Mouse (Mus musculus) midbrain, postnatal 0 days (tissue): ENCODE results near the gene Gm10382. TPM values are rescaled to one million over a fixed set of nuclear protein-coding genes. Genes with fewer than 3 reads are reported as not detected.

ENCODE experiments used
- ATAC-seq: fragments of 200-750 bp; cut with Nextera tagmentation; 2 replicates; pipeline ENCODE4 v1.8.0; 2017; ENCODE audit warnings: moderate number of reproducible peaks, mild to moderate bottlenecking, moderate TSS enrichment, moderate library complexity; ENCODE audit not compliant: low FRiP score
- DNase-seq: peaks from one replicate; pipeline ENCODE4 v3.0.0-alpha.2; 2015; ENCODE audit warnings: low spot score
- H3K27ac ChIP-seq: fragments of 300-500 bp; sonication (generic); 2 replicates; pipeline ENCODE4 v1.5.1; 2014; ENCODE audit warnings: low read depth, mild to moderate bottlenecking, low read length, mixed read lengths
- H3K27me3 ChIP-seq: fragments of 300-500 bp; sonication (generic); 2 replicates; pipeline ENCODE4 v1.6.1; 2014; ENCODE audit warnings: low read length, control low read depth, mixed read lengths; ENCODE audit not compliant: insufficient read depth
- H3K36me3 ChIP-seq: fragments of 300-500 bp; sonication (generic); 2 replicates; pipeline ENCODE4 v1.6.1; 2014; ENCODE audit warnings: low read length, control low read depth, mixed read lengths; ENCODE audit not compliant: insufficient read depth
- H3K4me1 ChIP-seq: fragments of 300-500 bp; sonication (generic); 2 replicates; pipeline ENCODE4 v1.6.1; 2014; ENCODE audit warnings: mild to moderate bottlenecking, control low read depth, antibody characterized with exemption, low read length, mixed read lengths; ENCODE audit not compliant: insufficient read depth
- H3K4me2 ChIP-seq: fragments of 300-500 bp; sonication (generic); 2 replicates; pipeline ENCODE4 v1.6.1; 2014; ENCODE audit warnings: low read depth, mild to moderate bottlenecking, low read length, mixed read lengths; ENCODE audit not compliant: poor library complexity, severe bottlenecking
- H3K4me3 ChIP-seq: fragments of 300-500 bp; sonication (generic); 2 replicates; pipeline ENCODE4 v1.5.1; 2014; ENCODE audit warnings: low read depth, mild to moderate bottlenecking, low read length, moderate library complexity
- H3K9ac ChIP-seq: fragments of 300-500 bp; sonication (generic); replicated peaks from 2 replicates; pipeline ENCODE4 v1.6.1; 2014; ENCODE audit warnings: mild to moderate bottlenecking, low read length, moderate library complexity, mixed read lengths; ENCODE audit not compliant: poor library complexity, severe bottlenecking
- H3K9me3 ChIP-seq: fragments of 300-500 bp; sonication (generic); 2 replicates; pipeline ENCODE4 v1.6.1; 2016; ENCODE audit warnings: low read length, control low read depth
- CTCF ChIP-seq: IDR thresholded peaks from 2 replicates; pipeline ENCODE4 v1.5.1; 2016; ENCODE audit warnings: antibody characterized with exemption, mild to moderate bottlenecking
- WGBS: fragments of 180-500 bp; shearing (Covaris S2); extraction: QIAGEN DNeasy Blood & Tissue Kit; methylation state at CpG from one replicate; pipeline ENCODE4 v1.1.7; 2014; 5-methylcytosine and 5-hydroxymethylcytosine counted together
- polyA plus RNA-seq: library from polyadenylated mRNA; unstranded; fragments of >200 nt; fragmentation: Nextera tagmentation; extraction: Ambion mirVana; gene quantifications from 2 replicates; pipeline ENCODE4 v1.2.1, GENCODE M21; 2015
- total RNA-seq: library from RNA; depleted of rRNA; stranded (reverse); fragments of >200 nt; gene quantifications from 2 replicates; pipeline ENCODE4 v1.2.3, GENCODE M21; 2014

Gene Gm10382
- total and polyA plus RNA-seq, 2 experiments from 2014 or later = 0.83 TPM; not detected in 1

GRCm38 (mm10) chr5:125402991-125403390 lies 13.9 kb downstream of the Gm10382 start:
- no peak for ATAC-seq
- Histone ChIP-seq H3K4me1 (peaks cover 8% of the 10 kb centered on the region; the same call in 1 of the 2 replicates), H3K36me3 (no peaks in the 10 kb centered on the region), H3K9me3 (no peaks in the 10 kb centered on the region), H3K27ac (0 out of 2 replicates have a peak overlapping the region, but pooled peaks have one; percentile 83), H3K4me3 (no peak overlapping the region), H3K9ac (no peak overlapping the region), H3K4me2 (no peak overlapping the region), H3K27me3 (no peaks in the 10 kb centered on the region)
- WGBS = 66% methylated on average over 6 of the region's 6 CpGs
- TF ChIP-seq CTCF = no peak
- DNase-seq = no peak

- ATAC-seq = no peak
These were observed 14.7 kb downstream of the Gm10382 start for GRCm38 (mm10) chr5:125403481-125404465.

DNA sequence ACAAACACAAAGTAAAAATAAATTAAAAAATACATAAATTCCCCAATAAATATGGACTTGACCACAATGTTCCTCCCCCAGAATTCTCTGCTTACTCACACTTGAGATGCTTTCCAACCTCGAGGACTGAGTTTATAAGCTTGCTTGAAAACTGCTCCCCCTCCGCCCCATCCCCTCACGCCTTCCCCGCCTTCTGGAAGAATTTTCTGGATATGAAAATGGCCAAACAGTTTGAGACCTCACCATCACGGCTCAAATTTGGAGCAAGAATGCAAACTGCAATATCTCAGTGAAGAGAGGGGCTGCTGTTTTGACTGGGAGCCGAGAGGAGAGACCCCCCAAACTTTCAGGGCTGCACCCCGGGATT lies 15.4 kb downstream of the Gm10382 start:
- peak overlapping the region; percentile 72 for H3K9ac ChIP-seq
- H3K36me3 ChIP-seq = no peaks in the 10 kb centered on the region
- H3K27ac ChIP-seq = peak overlapping the region; percentile 98
- TF ChIP-seq CTCF = no peak
- DNase-seq (no peak), ATAC-seq (no peak)
- H3K4me2 ChIP-seq = peak overlapping the region; percentile 73
- H3K9me3 ChIP-seq = no peaks in the 10 kb centered on the region
- H3K4me1 ChIP-seq = peaks cover 8% of the 10 kb centered on the region; the same call in 1 of the 2 replicates
- no peaks in the 10 kb centered on the region for H3K27me3 ChIP-seq
- WGBS = 2% methylated on average over 7 of the region's 7 CpGs
- H3K4me3 ChIP-seq = peak overlapping the region; percentile 47

More at GRCm38 (mm10) chr5:125403481-125404465, 14.7 kb downstream of the Gm10382 start:
- WGBS = 14% methylated on average over 31 of the region's 31 CpGs
- H3K4me2 ChIP-seq = peak overlapping the region; percentile 52
- H3K27ac ChIP-seq = peak overlapping the region; percentile 83
- peaks cover 8% of the 10 kb centered on the region; the same call in 1 of the 2 replicates for H3K4me1 ChIP-seq
- H3K27me3 ChIP-seq = no peaks in the 10 kb centered on the region
- peak overlapping the region; percentile 34 for H3K4me3 ChIP-seq
- no peaks in the 10 kb centered on the region for H3K9me3 ChIP-seq
- H3K9ac ChIP-seq = peak overlapping the region; percentile 54
- peak; percentile 80 for DNase-seq
- H3K36me3 ChIP-seq = no peaks in the 10 kb centered on the region
- TF ChIP-seq CTCF = no peak

DNA sequence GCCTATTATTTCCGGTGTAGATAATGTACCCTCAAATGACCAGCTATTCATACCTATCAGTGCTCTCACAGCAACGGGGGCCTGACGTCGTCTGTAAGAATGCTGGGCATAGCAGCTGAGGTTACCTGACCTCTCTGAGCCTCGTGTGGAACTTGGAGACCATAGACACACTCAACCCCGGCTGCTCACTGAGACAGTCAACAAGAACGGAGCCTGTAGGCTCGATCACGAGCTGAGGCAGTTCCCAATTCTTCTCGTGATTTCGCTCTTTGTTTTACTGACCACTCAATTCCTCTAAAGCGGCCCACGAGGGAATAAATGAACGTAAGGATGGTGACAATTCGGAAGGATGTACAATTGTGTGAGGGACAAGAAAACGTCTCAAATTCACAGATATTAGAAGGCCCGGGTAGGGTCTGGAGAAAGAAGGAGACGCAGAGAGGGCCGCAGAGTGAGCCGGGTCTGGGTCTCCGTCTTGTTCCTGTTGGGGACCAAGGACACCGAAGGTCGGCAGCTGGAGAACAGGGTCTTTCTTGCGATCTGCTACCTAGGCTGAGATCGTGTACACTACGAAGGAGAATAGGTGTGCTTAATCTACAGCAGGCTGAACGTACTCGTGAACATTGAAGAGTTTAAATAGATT lies 15.9 kb downstream of the Gm10382 start:
- H3K4me1 ChIP-seq = peaks cover 8% of the 10 kb centered on the region; the same call in 1 of the 2 replicates
- DNase-seq = peak; percentile 78
- no peak for TF ChIP-seq CTCF
- no peaks in the 10 kb centered on the region for H3K27me3 ChIP-seq
- no peaks in the 10 kb centered on the region for H3K9me3 ChIP-seq
- H3K4me2 ChIP-seq = peak overlapping the region; percentile 73
- H3K27ac ChIP-seq = peak overlapping the region; percentile 98
- no peak for ATAC-seq
- peak overlapping the region; percentile 47 for H3K4me3 ChIP-seq
- H3K9ac ChIP-seq = peak overlapping the region; percentile 72
- H3K36me3 ChIP-seq = no peaks in the 10 kb centered on the region
- under 1% methylated on average over 28 of the region's 28 CpGs for WGBS

DNA sequence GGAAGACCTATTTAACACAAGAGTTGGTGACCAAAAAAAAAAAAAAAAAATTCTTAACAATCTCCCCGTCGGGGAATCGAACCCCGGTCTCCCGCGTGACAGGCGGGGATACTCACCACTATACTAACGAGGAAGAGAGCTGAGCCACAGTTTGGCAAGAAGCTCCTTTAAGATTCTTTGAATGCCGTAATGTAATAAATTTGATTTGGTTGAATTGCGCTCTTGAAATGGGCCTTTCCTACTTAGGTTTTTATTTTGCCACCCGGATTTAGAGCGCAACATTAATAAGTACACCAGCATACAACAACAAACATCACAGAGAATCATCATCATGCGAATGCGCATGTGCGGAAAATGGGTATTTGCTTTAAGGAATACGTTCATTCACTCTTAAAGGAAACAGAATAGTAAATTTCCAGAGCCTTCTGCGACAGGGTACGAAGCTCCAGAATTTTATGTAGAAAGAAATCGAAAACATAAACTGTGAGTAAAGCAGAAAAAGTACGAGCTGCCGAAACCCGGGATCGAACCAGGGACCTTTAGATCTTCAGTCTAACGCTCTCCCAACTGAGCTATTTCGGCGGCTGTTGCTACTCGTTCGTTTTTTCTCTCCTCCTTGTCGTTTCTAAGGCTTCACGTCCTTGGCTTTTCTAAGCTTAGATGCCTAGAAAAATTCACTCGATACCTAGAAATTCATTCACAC lies 16.6 kb downstream of the Gm10382 start:
- H3K27ac ChIP-seq = peak overlapping the region; percentile 98
- H3K4me3 ChIP-seq = peak overlapping the region; percentile 47
- H3K27me3 ChIP-seq = no peaks in the 10 kb centered on the region
- peaks cover 8% of the 10 kb centered on the region; the same call in 1 of the 2 replicates for H3K4me1 ChIP-seq
- WGBS = 2% methylated on average over 31 of the region's 31 CpGs
- ATAC-seq (peak; percentile 72), DNase-seq (peak; percentile 94)
- H3K9me3 ChIP-seq = no peaks in the 10 kb centered on the region
- H3K36me3 ChIP-seq = no peaks in the 10 kb centered on the region
- peak overlapping the region; percentile 73 for H3K4me2 ChIP-seq
- TF ChIP-seq CTCF = no peak
- peak overlapping the region; percentile 73 for H3K9ac ChIP-seq
